Mouse (Mus musculus) kidney, embryonic 14.5 days (tissue): ENCODE results near the gene Pon1. TPM values are rescaled to one million over a fixed set of nuclear protein-coding genes. Genes with fewer than 3 reads are reported as not detected.

ENCODE experiments used
- ATAC-seq: fragments of 200-750 bp; cut with Nextera tagmentation; 2 replicates; pipeline ENCODE4 v1.8.0; 2017; ENCODE audit warnings: moderate number of reproducible peaks, mild to moderate bottlenecking, moderate TSS enrichment, moderate library complexity; ENCODE audit not compliant: low FRiP score, low TSS enrichment
- H3K27ac ChIP-seq: fragments of 300-500 bp; sonication (generic); 2 replicates; pipeline ENCODE4 v1.5.1; 2014; ENCODE audit warnings: low read depth, mild to moderate bottlenecking, low read length, moderate library complexity, mixed read lengths
- H3K27me3 ChIP-seq: fragments of 300-500 bp; sonication (generic); 2 replicates; pipeline ENCODE4 v1.6.1; 2014; ENCODE audit warnings: mild to moderate bottlenecking, low read length; ENCODE audit not compliant: control insufficient read depth, insufficient read depth
- H3K36me3 ChIP-seq: fragments of 300-500 bp; sonication (generic); 2 replicates; pipeline ENCODE4 v1.6.1; 2014; ENCODE audit warnings: low read length, mixed read lengths; ENCODE audit not compliant: control insufficient read depth, insufficient read depth
- H3K4me1 ChIP-seq: fragments of 300-500 bp; sonication (generic); 2 replicates; pipeline ENCODE4 v1.6.1; 2014; ENCODE audit warnings: low read length, mixed read lengths; ENCODE audit not compliant: control insufficient read depth, insufficient read depth
- H3K4me2 ChIP-seq: fragments of 300-500 bp; sonication (generic); replicated peaks from 2 replicates; pipeline ENCODE4 v1.6.1; 2014; ENCODE audit warnings: low read depth, mild to moderate bottlenecking, low read length
- H3K4me3 ChIP-seq: fragments of 300-500 bp; sonication (generic); 2 replicates; pipeline ENCODE4 v1.5.1; 2014; ENCODE audit warnings: mild to moderate bottlenecking, low read length
- H3K9ac ChIP-seq: fragments of 300-500 bp; sonication (generic); 2 replicates; pipeline ENCODE4 v1.6.1; 2014; ENCODE audit warnings: low read depth, mild to moderate bottlenecking, low read length, moderate library complexity
- H3K9me3 ChIP-seq: fragments of 300-500 bp; sonication (generic); 2 replicates; pipeline ENCODE4 v1.6.1; 2016; ENCODE audit warnings: low read length; ENCODE audit not compliant: control insufficient read depth
- WGBS: fragments of 180-500 bp; shearing (Covaris S2); extraction: QIAGEN DNeasy Blood & Tissue Kit; methylation state at CpG from one replicate; pipeline ENCODE4 v1.1.7; 2014; 5-methylcytosine and 5-hydroxymethylcytosine counted together
- polyA plus RNA-seq: library from polyadenylated mRNA; unstranded; fragments of >200 nt; fragmentation: Nextera tagmentation; extraction: Ambion mirVana; gene quantifications from 2 replicates; pipeline ENCODE4 v1.2.1, GENCODE M21; 2014

Pon1 gene
- polyA plus RNA-seq, 1 experiment from 2014 or later = not detected

DNA sequence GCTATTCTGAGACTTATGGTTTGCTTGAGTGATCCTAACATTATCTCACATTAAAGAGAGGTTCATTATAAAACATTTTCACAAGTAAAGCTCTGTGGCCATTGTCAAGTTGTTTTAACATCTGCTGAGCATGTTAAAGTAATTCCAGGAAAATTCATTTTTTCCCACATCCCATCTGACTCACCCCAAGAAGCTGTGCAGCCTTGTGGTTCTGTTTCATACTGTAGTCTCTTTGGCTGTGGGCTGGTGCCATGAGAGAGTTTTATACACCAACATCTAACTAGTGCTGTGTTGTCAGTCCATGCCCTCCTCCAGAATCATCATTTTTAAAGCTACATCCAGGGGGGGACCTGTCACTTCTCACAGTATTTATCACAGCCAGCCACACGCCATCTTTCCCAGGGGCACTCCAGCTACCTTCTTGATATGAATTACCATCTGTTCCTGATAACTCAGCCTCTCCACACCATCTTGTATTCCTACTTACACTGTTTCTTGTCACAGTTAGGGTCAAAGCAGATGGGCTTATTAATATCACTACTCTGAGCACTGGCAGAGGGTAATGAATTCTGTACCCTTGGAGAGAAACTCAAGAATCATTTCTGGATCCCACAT is 38.3 kb downstream of the Pon1 start:
- ATAC-seq = no peak
- WGBS = 91% methylated on average over 1 of the region's 1 CpGs
- Histone ChIP-seq H3K9me3 (no peaks in the 10 kb centered on the region), H3K27me3 (no peaks in the 10 kb centered on the region), H3K36me3 (peaks cover 10% of the 10 kb centered on the region; the same call in 1 of the 2 replicates), H3K9ac (no peak overlapping the region), H3K4me1 (peaks cover 18% of the 10 kb centered on the region), H3K27ac (no peak overlapping the region; the same call in 1 of the 2 replicates), H3K4me3 (no peak overlapping the region), H3K4me2 (no peak overlapping the region)

DNA sequence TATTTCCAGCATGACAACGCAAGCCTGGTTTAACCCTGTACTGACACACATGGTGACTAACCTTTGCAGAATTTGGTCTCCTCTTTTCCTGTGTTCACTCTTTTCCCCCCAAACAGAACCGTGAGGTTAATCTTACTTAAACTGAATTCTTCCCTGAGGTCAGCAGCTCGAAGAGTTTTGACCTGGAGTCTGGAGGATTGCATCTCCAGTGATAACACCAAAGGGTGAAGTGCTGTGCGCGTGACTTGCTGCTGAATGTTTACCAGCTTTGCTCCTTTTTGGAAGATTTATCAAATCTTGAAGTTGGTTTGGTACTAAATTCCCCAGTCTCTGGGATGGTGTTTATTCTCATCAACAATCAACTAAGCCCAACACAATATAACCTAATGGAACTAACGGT is 39.0 kb downstream of the Pon1 start:
- 91% methylated on average over 6 of the region's 6 CpGs for WGBS
- ATAC-seq = no peak
- Histone ChIP-seq H3K4me2 (no peak overlapping the region), H3K9ac (no peak overlapping the region), H3K27me3 (no peaks in the 10 kb centered on the region), H3K36me3 (peaks cover 9% of the 10 kb centered on the region; the same call in 1 of the 2 replicates), H3K27ac (no peak overlapping the region), H3K4me1 (peaks cover 18% of the 10 kb centered on the region), H3K9me3 (no peaks in the 10 kb centered on the region), H3K4me3 (no peak overlapping the region)

DNA sequence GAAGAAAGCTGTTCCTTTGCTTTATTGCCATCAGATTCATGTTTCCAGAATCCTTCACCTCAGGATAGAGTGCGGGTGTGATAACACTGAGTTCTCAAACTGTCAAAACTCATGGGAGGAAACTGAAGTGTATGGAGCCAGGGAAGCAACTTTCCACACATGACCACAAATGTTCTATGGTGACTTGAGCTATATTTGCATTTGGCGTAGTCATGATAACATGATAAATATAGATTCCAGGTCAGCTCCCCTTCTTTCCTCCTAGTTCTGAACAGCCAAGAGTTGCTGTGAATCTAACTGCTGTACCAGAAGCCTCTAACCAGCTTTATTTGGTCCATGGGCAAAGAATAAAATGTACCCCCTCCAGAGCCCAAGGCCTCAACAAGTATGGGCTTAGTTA is 41.6 kb downstream of the Pon1 start:
- 66% methylated on average over 2 of the region's 2 CpGs for WGBS
- no peak overlapping the region for H3K9ac ChIP-seq

DNA sequence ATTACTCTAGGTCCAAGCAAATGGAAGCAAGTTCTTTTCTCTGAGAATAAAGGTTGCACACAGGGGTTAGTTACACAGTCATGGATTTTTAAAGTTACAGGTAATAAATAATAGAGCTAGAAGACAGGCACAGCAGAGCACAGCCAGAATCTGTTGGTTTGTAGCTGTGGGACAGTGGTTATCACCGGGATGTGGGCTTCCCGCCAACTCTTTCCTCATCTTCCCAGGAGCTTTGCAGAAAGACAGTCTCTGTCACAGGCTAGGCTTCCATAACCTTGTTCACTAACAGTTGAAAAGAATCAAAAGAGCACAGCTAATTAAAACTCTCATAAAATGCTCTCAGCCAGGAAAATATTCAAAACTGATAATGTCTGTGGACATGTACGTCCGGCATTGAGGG is 42.6 kb downstream of the Pon1 start:
- peak overlapping the region; percentile 55; the same call in 1 of the 2 replicates for H3K27ac ChIP-seq
- H3K27me3 ChIP-seq = no peaks in the 10 kb centered on the region
- no peak overlapping the region for H3K4me3 ChIP-seq
- H3K9ac ChIP-seq = no peak overlapping the region
- 60% methylated on average over 4 of the region's 4 CpGs for WGBS
- no peak overlapping the region for H3K4me2 ChIP-seq
- H3K36me3 ChIP-seq = 0 out of 2 replicates have a peak, but pooled peaks cover 4% of the 10 kb centered on the region
- ATAC-seq = no peak
- no peaks in the 10 kb centered on the region for H3K9me3 ChIP-seq
- peaks cover 18% of the 10 kb centered on the region for H3K4me1 ChIP-seq

More for the DNA sequence above, 41.6 kb downstream of the Pon1 start:
- Histone ChIP-seq H3K4me1 (peaks cover 18% of the 10 kb centered on the region), H3K36me3 (0 out of 2 replicates have a peak, but pooled peaks cover 4% of the 10 kb centered on the region), H3K27ac (no peak overlapping the region), H3K27me3 (no peaks in the 10 kb centered on the region), H3K4me3 (no peak overlapping the region), H3K4me2 (no peak overlapping the region), H3K9me3 (no peaks in the 10 kb centered on the region)
- ATAC-seq = peak; percentile 24; the same call in 1 of the 2 replicates

DNA sequence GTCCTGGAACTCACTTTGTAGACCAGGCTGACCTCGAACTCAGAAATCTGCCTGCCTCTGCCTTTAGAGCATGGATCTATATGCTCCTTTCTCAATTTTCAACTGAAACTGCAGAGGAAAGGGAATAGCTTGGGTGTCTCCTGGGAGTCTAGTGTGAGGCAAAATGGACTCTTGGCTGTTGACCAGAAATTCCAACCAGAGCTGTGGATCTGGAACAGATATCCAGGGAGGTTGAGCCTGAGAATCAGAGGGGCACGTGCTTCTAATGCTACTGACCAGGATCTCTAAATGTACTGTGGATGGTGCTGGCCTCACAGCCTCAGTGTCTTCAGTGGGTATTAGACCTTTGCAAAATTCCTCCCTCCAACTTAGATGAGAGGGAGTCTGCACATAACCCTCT is 43.8 kb downstream of the Pon1 start:
- no peak overlapping the region for H3K9ac ChIP-seq
- no peaks in the 10 kb centered on the region for H3K27me3 ChIP-seq
- H3K4me3 ChIP-seq = no peak overlapping the region
- no peak overlapping the region for H3K27ac ChIP-seq
- 0 out of 2 replicates have a peak, but pooled peaks cover 4% of the 10 kb centered on the region for H3K36me3 ChIP-seq
- ATAC-seq = no peak
- WGBS = 79% methylated on average over 2 of the region's 2 CpGs
- H3K4me2 ChIP-seq = no peak overlapping the region
- H3K4me1 ChIP-seq = peaks cover 18% of the 10 kb centered on the region
- no peaks in the 10 kb centered on the region for H3K9me3 ChIP-seq

DNA sequence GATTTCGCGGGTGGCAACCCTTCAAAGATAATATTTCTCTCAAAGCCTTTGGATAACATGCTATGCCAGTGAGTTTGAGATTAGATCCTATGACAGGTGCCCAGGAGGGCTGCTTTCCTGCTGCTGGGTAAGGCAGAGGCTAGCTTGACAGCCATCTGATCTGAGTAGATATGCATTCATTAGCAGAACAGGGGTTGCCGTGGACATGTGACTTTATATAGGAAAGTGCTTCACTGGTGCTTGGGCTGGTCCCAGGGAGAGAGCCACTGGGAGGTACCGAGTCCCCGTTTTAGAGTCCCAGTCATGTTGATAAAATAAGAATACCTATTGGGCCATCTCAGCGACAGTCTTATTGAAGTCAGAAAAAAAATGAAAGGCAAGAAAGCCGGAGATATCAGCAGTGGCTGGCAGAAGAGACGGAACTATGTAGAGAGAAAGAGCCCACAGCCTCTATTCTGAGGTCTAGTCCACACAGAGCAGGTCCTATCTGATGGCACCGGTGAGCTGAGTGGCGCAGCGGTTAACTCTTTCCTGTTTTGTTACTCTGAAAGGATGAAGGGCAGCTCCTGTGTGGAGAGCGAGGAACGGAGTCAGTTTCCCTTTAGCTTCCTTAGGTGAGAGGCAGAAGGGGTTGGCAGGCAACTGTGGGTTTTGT is 46.1 kb downstream of the Pon1 start:
- ATAC-seq = no peak
- Histone ChIP-seq H3K9me3 (no peaks in the 10 kb centered on the region), H3K9ac (no peak overlapping the region), H3K27me3 (no peaks in the 10 kb centered on the region), H3K27ac (no peak overlapping the region), H3K4me3 (no peak overlapping the region), H3K4me2 (no peak overlapping the region), H3K36me3 (0 out of 2 replicates have a peak, but pooled peaks cover under 1% of the 10 kb centered on the region), H3K4me1 (peaks cover 18% of the 10 kb centered on the region)
- 78% methylated on average over 13 of the region's 13 CpGs for WGBS

DNA sequence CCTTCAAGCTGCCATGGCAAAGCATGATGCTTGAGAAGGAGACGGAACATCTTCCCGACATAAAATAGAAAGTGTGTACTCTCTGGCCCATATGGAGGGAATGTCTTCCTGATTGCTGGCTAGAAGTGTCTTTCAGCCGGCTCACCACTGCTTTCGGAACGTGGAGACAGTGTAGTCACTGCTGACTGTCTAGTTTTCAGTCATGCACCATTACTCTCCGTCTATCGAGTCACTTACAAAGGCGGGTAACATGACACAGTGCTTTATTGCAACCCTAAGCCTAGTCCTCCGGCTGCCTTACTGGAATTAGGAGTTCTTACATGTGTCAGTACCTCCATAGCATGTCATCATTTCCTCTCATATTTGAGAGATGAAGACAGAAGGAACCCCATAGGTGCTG is 54.1 kb downstream of the Pon1 start:
- no peaks in the 10 kb centered on the region; the same call in 1 of the 2 replicates for H3K4me1 ChIP-seq
- H3K4me2 ChIP-seq = no peak overlapping the region; the same call in 1 of the 2 replicates
- 40% methylated on average over 9 of the region's 9 CpGs for WGBS
- H3K4me3 ChIP-seq = no peak overlapping the region
- no peak overlapping the region for H3K9ac ChIP-seq
- no peaks in the 10 kb centered on the region for H3K9me3 ChIP-seq
- 0 out of 2 replicates have a peak, but pooled peaks cover 4% of the 10 kb centered on the region for H3K36me3 ChIP-seq
- no peaks in the 10 kb centered on the region for H3K27me3 ChIP-seq
- peak; percentile 77 for ATAC-seq
- H3K27ac ChIP-seq = no peak overlapping the region

DNA sequence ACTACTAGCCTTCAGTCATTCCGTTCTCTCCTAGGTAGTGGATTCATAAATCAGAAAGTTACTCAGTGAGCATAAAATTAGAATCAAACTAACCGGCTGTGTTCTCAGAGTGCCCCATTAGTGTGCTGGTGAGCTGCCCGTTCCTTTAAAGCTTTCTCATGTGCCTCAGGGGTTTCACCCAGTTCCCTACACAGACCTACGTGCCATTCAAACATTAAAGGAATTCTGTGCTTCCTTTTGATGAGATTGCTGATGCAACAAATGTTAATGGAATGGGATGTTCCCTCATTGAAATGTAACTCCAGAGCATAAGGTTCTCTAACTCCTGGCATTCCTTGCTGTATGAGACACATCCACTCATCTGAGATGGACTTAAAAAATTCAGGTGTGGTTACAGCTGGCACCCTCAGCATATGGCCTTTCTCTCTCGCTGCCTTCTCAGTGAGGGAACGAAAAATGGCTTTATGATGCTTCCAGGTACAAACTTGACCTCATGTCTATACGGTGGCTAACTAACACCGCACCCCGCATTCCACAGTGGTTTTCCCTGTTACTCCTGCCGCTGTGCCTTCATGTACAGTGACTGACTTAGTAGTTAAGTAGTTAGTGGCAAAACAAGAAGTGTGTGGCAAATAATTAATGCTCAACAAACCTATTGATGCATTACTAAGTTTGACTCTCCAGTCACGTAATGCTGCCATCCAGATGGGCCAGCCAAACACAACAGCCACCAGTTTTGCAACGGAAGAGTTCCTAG is 54.7 kb downstream of the Pon1 start:
- Histone ChIP-seq H3K4me2 (no peak overlapping the region; the same call in 1 of the 2 replicates), H3K4me3 (no peak overlapping the region), H3K4me1 (no peaks in the 10 kb centered on the region; the same call in 1 of the 2 replicates), H3K9ac (no peak overlapping the region), H3K27ac (no peak overlapping the region), H3K9me3 (no peaks in the 10 kb centered on the region), H3K36me3 (0 out of 2 replicates have a peak, but pooled peaks cover 4% of the 10 kb centered on the region), H3K27me3 (no peaks in the 10 kb centered on the region)
- 61% methylated on average over 12 of the region's 12 CpGs for WGBS
- peak; percentile 36; the same call in 1 of the 2 replicates for ATAC-seq
